27 mouse cellular contexts compared by ENCODE assay signal in genomic region chr4:139096201-139096600, GRCm38 (mm10). TPM values are rescaled to one million over a fixed set of nuclear protein-coding genes. Genes with fewer than 3 reads are reported as not detected.
DNase-seq lines count a peak whose midpoint lies in the region; ATAC-seq and TF ChIP-seq lines count a peak whose summit lies in the region.
"Had no signal": no experiment of that assay in that cellular context is flagged by ENCODE, and none has a peak within 500 bp of the region (broad histone marks: within the 10 kb centered on the region; RNA-seq: fewer than 3 reads in every experiment).

No protein-coding gene starts in this region.

- intact Hi-C loops in gastrocnemius, adult 2 months (cut with DNase I): no loop called here

- ATAC-seq in intestine, embryonic 14.5 days (replicated peaks; ENCODE audit: low FRiP score, low TSS enrichment, low read depth): peak; percentile 44; the same call in 1 of the 2 replicates
- no peak for ATAC-seq in intestine, embryonic 15.5 days
- ATAC-seq in lung, embryonic 14.5 days (ENCODE audit: insufficient read depth): no peak
- peak; percentile 20; the same call in 1 of the 2 replicates for ATAC-seq in lung, postnatal 0 days
- ATAC-seq in stomach, embryonic 16.5 days (ENCODE audit: insufficient read depth, low FRiP score): peak; percentile 54; the same call in 1 of the 2 replicates
- ATAC-seq: forebrain, embryonic 15.5 days; hindbrain, postnatal 0 days; liver, postnatal 0 days had no signal

- 41% methylated on average over 5 of the region's 5 CpGs for WGBS in intestine, embryonic 14.5 days
- WGBS in intestine, embryonic 15.5 days: 49% methylated on average over 5 of the region's 5 CpGs
- WGBS in lung, embryonic 14.5 days: 34% methylated on average over 5 of the region's 5 CpGs
- 16% methylated on average over 5 of the region's 5 CpGs for WGBS in lung, adult 2 months
- 13% methylated on average over 5 of the region's 5 CpGs for WGBS in lung, postnatal 0 days
- WGBS in stomach, embryonic 16.5 days: 29% methylated on average over 5 of the region's 5 CpGs

- 0 out of 2 replicates have a peak, but pooled peaks cover 1% of the 10 kb centered on the region for H3K36me3 ChIP-seq in intestine, embryonic 14.5 days (ENCODE audit: control insufficient read depth, insufficient read depth, low read length)
- H3K36me3 ChIP-seq in intestine, embryonic 15.5 days: no peaks in the 10 kb centered on the region
- H3K36me3 ChIP-seq in lung, embryonic 14.5 days (ENCODE audit: insufficient read depth): peaks cover 3% of the 10 kb centered on the region
- H3K36me3 ChIP-seq in lung, postnatal 0 days (ENCODE audit: insufficient read depth, low read length): no peaks in the 10 kb centered on the region
- no peaks in the 10 kb centered on the region for H3K36me3 ChIP-seq in stomach, embryonic 16.5 days (ENCODE audit: control insufficient read depth, insufficient read depth, low read length)
- H3K36me3 ChIP-seq: forebrain, embryonic 15.5 days; neural tube, embryonic 12.5 days had no signal

- no peak overlapping the region for H3K4me3 ChIP-seq in intestine, embryonic 14.5 days (ENCODE audit: low read depth, low read length)
- no peak overlapping the region for H3K4me3 ChIP-seq in intestine, embryonic 15.5 days (replicated peaks)
- no peak overlapping the region for H3K4me3 ChIP-seq in lung, embryonic 14.5 days (ENCODE audit: low read depth, low read length)
- H3K4me3 ChIP-seq in lung, adult 2 months (replicated peaks; ENCODE audit: extremely low read depth, low read depth, low read length): no peak overlapping the region
- no peak overlapping the region for H3K4me3 ChIP-seq in lung, postnatal 0 days (ENCODE audit: low read depth, low read length)
- no peak overlapping the region for H3K4me3 ChIP-seq in stomach, embryonic 16.5 days (replicated peaks; ENCODE audit: low read length)
- H3K4me3 ChIP-seq in gastrocnemius, adult 2 months: no peak overlapping the region
- H3K4me3 ChIP-seq: erythroblast, embryonic 14.5 days; forebrain, embryonic 15.5 days; heart, embryonic 15.5 days; layer of hippocampus, adult 2 months; midbrain, embryonic 10.5 days; neural tube, embryonic 12.5 days had no signal

- H3K9me3 ChIP-seq in intestine, embryonic 14.5 days (ENCODE audit: control insufficient read depth, low read length): peaks cover 8% of the 10 kb centered on the region
- no peaks in the 10 kb centered on the region for H3K9me3 ChIP-seq in intestine, embryonic 15.5 days
- H3K9me3 ChIP-seq in lung, embryonic 14.5 days (ENCODE audit: low read depth, low read length): no peaks in the 10 kb centered on the region; the same call in 1 of the 2 replicates
- no peaks in the 10 kb centered on the region; the same call in 1 of the 2 replicates for H3K9me3 ChIP-seq in lung, postnatal 0 days (ENCODE audit: low read length)
- peaks cover 6% of the 10 kb centered on the region; the same call in 1 of the 2 replicates for H3K9me3 ChIP-seq in stomach, embryonic 16.5 days (replicated peaks; ENCODE audit: control insufficient read depth, low read length)
- H3K9me3 ChIP-seq: forebrain, embryonic 15.5 days; heart, embryonic 15.5 days had no signal

- TF ChIP-seq POLR2A in lung, adult 2 months (IDR thresholded peaks at IDR 0.05; ENCODE audit: borderline replicate concordance, extremely low read depth, low read depth, low read length): no peak

- H3K4me2 ChIP-seq in intestine, embryonic 14.5 days (ENCODE audit: low read length): no peak overlapping the region
- H3K4me2 ChIP-seq in intestine, embryonic 15.5 days (replicated peaks): no peak overlapping the region
- H3K4me2 ChIP-seq in lung, embryonic 14.5 days: no peak overlapping the region
- no peak overlapping the region for H3K4me2 ChIP-seq in lung, postnatal 0 days (replicated peaks; ENCODE audit: low read depth, low read length)
- H3K4me2 ChIP-seq in stomach, embryonic 16.5 days (ENCODE audit: low read depth, low read length): no peak overlapping the region
- H3K4me2 ChIP-seq: forebrain, embryonic 15.5 days; heart, embryonic 15.5 days; neural tube, embryonic 12.5 days had no signal

- peaks cover 6% of the 10 kb centered on the region; the same call in 1 of the 2 replicates for H3K4me1 ChIP-seq in intestine, embryonic 14.5 days (replicated peaks; ENCODE audit: control insufficient read depth, insufficient read depth, low read length)
- peaks cover 30% of the 10 kb centered on the region for H3K4me1 ChIP-seq in intestine, embryonic 15.5 days (replicated peaks)
- peaks cover 5% of the 10 kb centered on the region; the same call in 1 of the 2 replicates for H3K4me1 ChIP-seq in lung, embryonic 14.5 days (ENCODE audit: insufficient read depth)
- peaks cover 12% of the 10 kb centered on the region for H3K4me1 ChIP-seq in lung, adult 2 months (ENCODE audit: control insufficient read depth, insufficient read depth, low read length)
- peaks cover 7% of the 10 kb centered on the region for H3K4me1 ChIP-seq in lung, postnatal 0 days (ENCODE audit: insufficient read depth, low read depth, low read length)
- H3K4me1 ChIP-seq in stomach, embryonic 16.5 days (ENCODE audit: control insufficient read depth, insufficient read depth, low read length): peaks cover 14% of the 10 kb centered on the region

- no peak for DNase-seq in intestine, embryonic 14.5 days (ENCODE audit: low spot score)
- DNase-seq in lung, embryonic 14.5 days: peak; percentile 64
- DNase-seq in lung, adult 2 months: no peak
- peak; percentile 79 for DNase-seq in lung, postnatal 0 days (ENCODE audit: low spot score)
- DNase-seq in urinary bladder, adult 2 months (ENCODE audit: low spot score): no peak
- DNase-seq in gastrocnemius, adult 2 months: no peak
- DNase-seq: adrenal gland, postnatal 25 days; cerebellum, adult 11-12 months; cerebellum, postnatal 14 days; gastrocnemius, postnatal 25 days; layer of hippocampus, postnatal 36 days; liver, postnatal 0 days; thymus, adult 2 months had no signal

- no peak for TF ChIP-seq CTCF in lung, embryonic 14.5 days (IDR thresholded peaks at IDR 0.05; ENCODE audit: low read depth)
- TF ChIP-seq CTCF in lung, adult 2 months (IDR thresholded peaks at IDR 0.05; ENCODE audit: insufficient read depth, low read length): no peak
- no peak for TF ChIP-seq CTCF in lung, postnatal 0 days (IDR thresholded peaks at IDR 0.05)
- no peak for TF ChIP-seq CTCF in gastrocnemius, adult 2 months (IDR thresholded peaks at IDR 0.05)

- H3K27ac ChIP-seq in intestine, embryonic 14.5 days (ENCODE audit: low read depth): no peak overlapping the region
- H3K27ac ChIP-seq in intestine, embryonic 15.5 days: no peak overlapping the region
- no peak overlapping the region for H3K27ac ChIP-seq in lung, embryonic 14.5 days (ENCODE audit: low read depth)
- no peak overlapping the region for H3K27ac ChIP-seq in lung, postnatal 0 days (ENCODE audit: low read length)
- H3K27ac ChIP-seq in stomach, embryonic 16.5 days (ENCODE audit: low read length): peak overlapping the region; percentile 69; the same call in 1 of the 2 replicates
- no peak overlapping the region for H3K27ac ChIP-seq in gastrocnemius, adult 2 months
- H3K27ac ChIP-seq: forebrain, embryonic 15.5 days; hindbrain, postnatal 0 days; layer of hippocampus, adult 2 months; midbrain, embryonic 10.5 days; neural tube, embryonic 12.5 days had no signal

- H3K27me3 ChIP-seq in intestine, embryonic 14.5 days (replicated peaks; ENCODE audit: control insufficient read depth, insufficient read depth, low read length): peaks cover 17% of the 10 kb centered on the region; the same call in 1 of the 2 replicates
- peaks cover 10% of the 10 kb centered on the region; the same call in 1 of the 2 replicates for H3K27me3 ChIP-seq in intestine, embryonic 15.5 days (replicated peaks)
- H3K27me3 ChIP-seq in lung, embryonic 14.5 days (ENCODE audit: insufficient read depth, low read length): peaks cover 3% of the 10 kb centered on the region; the same call in 1 of the 2 replicates
- no peaks in the 10 kb centered on the region for H3K27me3 ChIP-seq in lung, postnatal 0 days (replicated peaks; ENCODE audit: insufficient read depth, low read length)
- no peaks in the 10 kb centered on the region for H3K27me3 ChIP-seq in stomach, embryonic 16.5 days (ENCODE audit: control insufficient read depth, insufficient read depth, low read length)

- no peak overlapping the region for H3K9ac ChIP-seq in intestine, embryonic 14.5 days (ENCODE audit: low read length)
- no peak overlapping the region for H3K9ac ChIP-seq in intestine, embryonic 15.5 days
- no peak overlapping the region for H3K9ac ChIP-seq in lung, embryonic 14.5 days
- H3K9ac ChIP-seq in lung, postnatal 0 days (replicated peaks; ENCODE audit: low read depth): no peak overlapping the region
- no peak overlapping the region for H3K9ac ChIP-seq in stomach, embryonic 16.5 days (ENCODE audit: low read length)
- H3K9ac ChIP-seq: forebrain, embryonic 15.5 days; heart, embryonic 15.5 days; liver, postnatal 0 days; neural tube, embryonic 12.5 days had no signal

- TF ChIP-seq EP300 in lung, postnatal 0 days (IDR thresholded peaks at IDR 0.05): peak; percentile 51

RNA-seq across cellular contexts. Expression of gene Nbl1, which starts 3.4 kb away (rescaled TPM):
- 50.5 and 55.5 TPM in 2 replicates for polyA plus RNA-seq in intestine, embryonic 14.5 days (2014; fragmentation: Nextera tagmentation; extraction: Ambion mirVana)
- polyA plus RNA-seq in intestine, embryonic 15.5 days (2015; fragmentation: Nextera tagmentation; extraction: Ambion mirVana): 49.5 and 49.9 TPM in 2 replicates
- 43.8 and 48.0 TPM in 2 replicates for polyA plus RNA-seq in lung, embryonic 14.5 days (2014; fragmentation: Nextera tagmentation; extraction: Ambion mirVana)
- polyA plus RNA-seq in lung, adult 2 months (2012; rRNA removed): 330 and 497 TPM in 2 replicates
- 141 and 151 TPM in 2 replicates for polyA plus RNA-seq in lung, postnatal 0 days (2015; fragmentation: Nextera tagmentation; extraction: Ambion mirVana)
- polyA plus RNA-seq in stomach, embryonic 16.5 days (2015; fragmentation: Nextera tagmentation; extraction: Ambion mirVana): 47.3 and 48.8 TPM in 2 replicates
- polyA plus RNA-seq in urinary bladder, adult 2 months (2012; rRNA removed): 323 and 360 TPM in 2 replicates
- total RNA-seq in gastrocnemius, adult 2 months (2021): 10 to 100 TPM; 19.9 to 40.8 TPM
- total RNA-seq: monocyte, adult 5-6 weeks had no signal

RNA-seq across cellular contexts. Expression of gene Htr6, which starts 20.8 kb away (rescaled TPM):
- 0.16 and 0.20 TPM in 2 replicates for polyA plus RNA-seq in intestine, embryonic 14.5 days (2014; fragmentation: Nextera tagmentation; extraction: Ambion mirVana)
- polyA plus RNA-seq in intestine, embryonic 15.5 days (2015; fragmentation: Nextera tagmentation; extraction: Ambion mirVana): 0.14 and 0.18 TPM in 2 replicates
- not detected in 2 replicates for polyA plus RNA-seq in lung, embryonic 14.5 days (2014; fragmentation: Nextera tagmentation; extraction: Ambion mirVana)
- 0.19 and 0.22 TPM in 2 replicates for polyA plus RNA-seq in lung, adult 2 months (2012; rRNA removed)
- not detected in 2 replicates for polyA plus RNA-seq in lung, postnatal 0 days (2015; fragmentation: Nextera tagmentation; extraction: Ambion mirVana)
- polyA plus RNA-seq in stomach, embryonic 16.5 days (2015; fragmentation: Nextera tagmentation; extraction: Ambion mirVana): not detected in 2 replicates
- polyA plus RNA-seq in urinary bladder, adult 2 months (2012; rRNA removed): 0.06 and 0.07 TPM in 2 replicates
- total RNA-seq in gastrocnemius, adult 2 months (2021): not detected
- total RNA-seq: G1E; gastrocnemius, postnatal 25 days; heart, adult 8-10 months; hematopoietic stem cell, adult 5-6 weeks; liver, adult 2 months; monocyte, adult 5-6 weeks had no signal
- polyA plus RNA-seq: erythroblast, embryonic 14.5 days; G1E; heart, embryonic 15.5 days; liver, adult 2 months; liver, postnatal 0 days; midbrain, embryonic 10.5 days; neural tube, embryonic 12.5 days; thymus, adult 2 months had no signal

RNA-seq across cellular contexts. Expression of gene Minos1, which starts 34.7 kb away (rescaled TPM):
- 530 and 580 TPM in 2 replicates for polyA plus RNA-seq in intestine, embryonic 14.5 days (2014; fragmentation: Nextera tagmentation; extraction: Ambion mirVana)
- 640 and 702 TPM in 2 replicates for polyA plus RNA-seq in intestine, embryonic 15.5 days (2015; fragmentation: Nextera tagmentation; extraction: Ambion mirVana)
- polyA plus RNA-seq in lung, embryonic 14.5 days (2014; fragmentation: Nextera tagmentation; extraction: Ambion mirVana): 501 and 531 TPM in 2 replicates
- 29.7 and 37.7 TPM in 2 replicates for polyA plus RNA-seq in lung, adult 2 months (2012; rRNA removed)
- 474 and 487 TPM in 2 replicates for polyA plus RNA-seq in lung, postnatal 0 days (2015; fragmentation: Nextera tagmentation; extraction: Ambion mirVana)
- 442 and 560 TPM in 2 replicates for polyA plus RNA-seq in stomach, embryonic 16.5 days (2015; fragmentation: Nextera tagmentation; extraction: Ambion mirVana)
- 174 and 186 TPM in 2 replicates for polyA plus RNA-seq in urinary bladder, adult 2 months (2012; rRNA removed)
- total RNA-seq in gastrocnemius, adult 2 months (2021): 100 to 1,000 TPM; 304 to 430 TPM

Comparison
In these comparisons a context has a peak if more than half of its experiments do, and no peak if none do; other contexts are left out.
1. ATAC-seq: peak in intestine, embryonic 14.5 days (single experiment), lung, postnatal 0 days (single experiment) and stomach, embryonic 16.5 days (single experiment); none in intestine, embryonic 15.5 days (single experiment) and lung, embryonic 14.5 days (single experiment).
2. DNase-seq: peak in lung, embryonic 14.5 days (single experiment) and lung, postnatal 0 days (single experiment); none in intestine, embryonic 14.5 days (single experiment), lung, adult 2 months (single experiment), urinary bladder, adult 2 months (single experiment) and gastrocnemius, adult 2 months (single experiment).